Mouse (Mus musculus) heart, postnatal 25 days (tissue): ENCODE measurements around the gene Ckb. TPM values are rescaled to one million over a fixed set of nuclear protein-coding genes. Genes with fewer than 3 reads are reported as not detected.

Experiments used
- total RNA-seq, 2 experiments: library from RNA; stranded (reverse); gene quantifications; 2 replicates each; pipeline ENCODE4 v1.2.3; 2021

Ckb gene
- total RNA-seq, 2 experiments from 2014 or later = 91.2 to 98.8 TPM

Other genes starting within 250 kb of the Ckb start
- gene Tnfaip2, start 229.9 kb downstream of the Ckb start, total RNA-seq = 10 to 100 TPM; 41.7 to 48.7 TPM
- under 1 TPM; 0.36 to 0.75 TPM for gene Gm266, start 186.5 kb downstream of the Ckb start, total RNA-seq
- 100 to 1,000 TPM; 140 to 145 TPM for gene Eif5, start 134.3 kb downstream of the Ckb start, total RNA-seq
- 10 to 100 TPM; 52.9 to 54.3 TPM for gene Mark3, start 97.8 kb downstream of the Ckb start, total RNA-seq
- gene Trmt61a, start 5.8 kb upstream of the Ckb start, total RNA-seq = 1 to 10 TPM; 4.4 to 5.7 TPM
- 10 to 100 TPM; 19.4 to 21.2 TPM for gene Bag5, start 40.9 kb upstream of the Ckb start, total RNA-seq
- gene Apopt1, start 40.9 kb upstream of the Ckb start, total RNA-seq = 10 to 100 TPM; 32.1 to 36.4 TPM
- gene Klc1, start 86.5 kb upstream of the Ckb start, total RNA-seq = 10 to 100 TPM; 94.5 to 95.3 TPM
- gene Xrcc3, start 141.5 kb upstream of the Ckb start, total RNA-seq = 1 to 10 TPM; 1.9 to 2.2 TPM
- 10 to 100 TPM; 61.1 to 66.7 TPM for gene Zfyve21, start 141.8 kb upstream of the Ckb start, total RNA-seq
- 10 to 100 TPM; 17.4 to 19.1 TPM for gene Ppp1r13b, start 235.8 kb upstream of the Ckb start, total RNA-seq